Mouse (Mus musculus) lung, postnatal 0 days (tissue): ENCODE results near the gene Ing4.

Experiments used
- CTCF ChIP-seq: IDR thresholded peaks from 2 replicates; pipeline ENCODE4 v1.5.1; 2016; ENCODE audit warnings: antibody characterized with exemption, mild to moderate bottlenecking
- EP300 ChIP-seq: IDR thresholded peaks from 2 replicates; pipeline ENCODE4 v1.6.1; 2016; ENCODE audit warnings: antibody characterized with exemption, mild to moderate bottlenecking, control low read depth

GRCm38 (mm10) chr6:125039533-125040153 is at the start of gene Ing4:
- TF ChIP-seq CTCF = no peak
- peak; percentile 91 for TF ChIP-seq EP300
